Mouse (Mus musculus): ENCODE data around the gene Usp24.

- TF ChIP-seq USF1 (IDR thresholded peaks at IDR 0.05; ENCODE audit: low read depth) (no peak), MYOG (IDR thresholded peaks at IDR 0.05; ENCODE audit: control insufficient read depth, extremely low read depth, insufficient read length) (no peak), CTCF (IDR thresholded peaks at IDR 0.05; ENCODE audit: control insufficient read depth, insufficient read depth, insufficient read length) (no peak), MAX (IDR thresholded peaks at IDR 0.05) (no peak), MYOD1 (IDR thresholded peaks at IDR 0.05; ENCODE audit: control insufficient read depth, insufficient read length, low read depth) (no peak)
Measured at GRCm38 (mm10) chr4:106316351-106317178, 552 bp downstream of the Usp24 start.

Measured in C2C12 (cell line).